Mouse (Mus musculus): ENCODE measurements around the gene Ugt1a1. TPM values are rescaled to one million over a fixed set of nuclear protein-coding genes. Genes with fewer than 3 reads are reported as not detected.
"Not testable (repeated sequence)": the region's sequence is repeated elsewhere in the genome, so short reads cannot be mapped to it uniquely, and the experiment has no call there.

Ugt1a1 gene
- polyA plus RNA-seq, 1 experiment from 2014 or later: not detected

DNA sequence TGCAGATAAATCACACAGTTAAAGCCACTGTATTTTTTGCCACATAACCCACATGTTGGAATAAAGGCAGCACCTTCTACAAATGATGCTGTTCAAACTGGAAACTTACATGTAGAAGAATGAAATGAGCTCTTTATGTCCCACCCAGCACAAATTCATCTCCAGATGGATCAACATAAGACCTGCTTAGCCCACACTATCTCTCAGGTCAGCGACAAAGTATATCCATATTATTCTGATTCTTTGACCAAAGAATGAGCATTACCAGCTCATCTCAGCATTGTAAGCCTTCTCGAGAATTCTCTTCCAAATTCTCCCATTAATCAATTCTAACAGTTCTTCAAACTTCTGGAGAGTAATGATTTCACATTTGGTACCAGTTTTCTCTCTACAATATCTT, 10.5 kb downstream of the Ugt1a1 start:
- Histone ChIP-seq H3K9me3 (peaks cover 30% of the 10 kb centered on the region), H3K4me2 (replicated peaks) (no peak overlapping the region), H3K27ac (replicated peaks) (no peak overlapping the region), H3K9ac (replicated peaks) (no peak overlapping the region), H3K4me3 (no peak overlapping the region), H3K4me1 (no peaks in the 10 kb centered on the region), H3K27me3 (no peaks in the 10 kb centered on the region), H3K36me3 (no peaks in the 10 kb centered on the region)
- 49% methylated on average over 2 of the region's 2 CpGs for WGBS
- no peak for ATAC-seq (ENCODE audit: low FRiP score, low read depth)

DNA sequence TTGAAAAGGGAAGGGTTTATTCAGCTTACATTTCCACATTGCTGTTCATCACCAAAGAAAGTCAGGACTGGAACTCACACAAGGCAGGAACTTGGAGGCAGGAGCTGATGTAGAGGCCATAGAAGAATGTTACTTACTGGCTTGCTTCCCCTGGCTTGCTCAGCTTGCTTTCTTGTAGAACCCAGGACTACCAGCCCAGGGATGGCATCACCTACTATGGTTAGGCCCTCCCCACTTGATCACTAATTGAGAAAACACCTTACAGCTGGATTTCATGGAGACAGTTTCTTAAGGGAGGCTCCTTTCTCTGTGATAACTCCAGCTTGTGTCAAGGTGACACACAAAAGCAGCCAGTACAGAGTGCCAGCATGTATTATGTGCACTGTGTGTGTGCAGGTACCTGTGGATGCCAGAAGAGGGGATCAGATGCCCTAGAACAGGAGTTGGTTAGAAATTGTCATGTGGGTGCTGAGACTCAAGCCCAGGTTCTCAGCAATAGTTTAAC, 11.3 kb downstream of the Ugt1a1 start:
- H3K36me3 ChIP-seq; H3K27ac ChIP-seq (replicated peaks); ATAC-seq (ENCODE audit: low FRiP score, low read depth); H3K9ac ChIP-seq (replicated peaks); H3K4me1 ChIP-seq; H3K4me3 ChIP-seq; H3K4me2 ChIP-seq (replicated peaks); H3K27me3 ChIP-seq: not testable (repeated sequence)
- peaks cover 33% of the 10 kb centered on the region for H3K9me3 ChIP-seq

DNA sequence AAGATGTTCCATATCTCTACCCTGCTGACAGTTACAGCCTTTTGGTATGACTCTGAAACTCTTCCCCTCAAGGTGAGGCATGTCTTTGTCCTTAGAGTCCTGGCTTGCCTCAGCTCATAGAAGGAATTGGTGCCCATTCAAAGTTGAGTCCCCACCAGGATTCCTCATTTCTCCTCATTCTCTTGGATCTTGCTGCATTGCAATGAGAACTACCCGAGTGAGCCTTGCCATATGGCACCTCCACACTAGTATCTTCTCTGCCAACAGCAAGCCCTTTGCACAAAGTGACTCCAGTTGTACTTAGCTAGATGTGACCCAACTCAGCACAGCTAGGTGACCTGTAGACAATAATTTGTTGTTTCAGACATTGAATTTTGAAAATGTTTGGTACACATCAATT, 11.8 kb downstream of the Ugt1a1 start:
- Histone ChIP-seq H3K4me1 (no peaks in the 10 kb centered on the region), H3K9ac (replicated peaks) (no peak overlapping the region), H3K4me2 (replicated peaks) (no peak overlapping the region), H3K27ac (replicated peaks) (no peak overlapping the region), H3K27me3 (no peaks in the 10 kb centered on the region), H3K36me3 (no peaks in the 10 kb centered on the region), H3K9me3 (peaks cover 38% of the 10 kb centered on the region), H3K4me3 (no peak overlapping the region)
- ATAC-seq (ENCODE audit: low FRiP score, low read depth): no peak
- 60% methylated on average over 1 of the region's 1 CpGs for WGBS

DNA sequence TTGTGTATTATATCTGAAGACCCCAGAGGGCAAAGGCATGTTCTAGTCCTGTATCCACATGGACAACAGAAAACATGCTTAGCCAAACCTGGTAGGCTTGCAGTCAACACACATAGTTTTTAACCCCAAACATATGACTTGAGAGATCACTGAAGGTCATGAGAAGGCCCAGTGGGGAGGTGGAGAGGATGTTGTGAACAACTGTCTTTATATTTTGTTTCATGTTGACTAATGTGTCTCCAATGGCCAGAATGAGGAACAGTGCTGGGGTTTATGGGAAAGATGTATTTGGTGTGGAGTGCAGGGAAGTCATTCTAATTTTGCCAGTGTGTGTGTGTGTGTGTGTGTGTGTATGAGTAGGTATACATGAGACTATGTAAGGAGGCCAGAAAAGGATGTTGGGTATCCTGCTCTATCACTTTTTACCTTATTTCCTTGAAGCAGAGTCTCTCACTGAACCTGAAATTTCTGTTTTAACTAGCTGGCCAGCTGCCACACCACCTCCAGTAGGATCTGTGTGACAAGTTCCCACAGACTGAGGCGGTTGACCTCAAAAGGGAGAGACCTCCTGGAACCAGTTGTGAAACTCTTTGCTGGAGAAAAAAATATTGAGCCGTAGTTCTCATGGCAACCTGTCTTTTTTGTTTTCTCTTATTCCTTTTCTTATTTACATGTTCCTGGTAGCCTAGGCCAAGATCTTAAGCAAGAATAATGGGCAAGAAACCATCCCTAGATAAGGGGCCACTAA, 12.4 kb downstream of the Ugt1a1 start:
- H3K4me3 ChIP-seq: no peak overlapping the region

DNA sequence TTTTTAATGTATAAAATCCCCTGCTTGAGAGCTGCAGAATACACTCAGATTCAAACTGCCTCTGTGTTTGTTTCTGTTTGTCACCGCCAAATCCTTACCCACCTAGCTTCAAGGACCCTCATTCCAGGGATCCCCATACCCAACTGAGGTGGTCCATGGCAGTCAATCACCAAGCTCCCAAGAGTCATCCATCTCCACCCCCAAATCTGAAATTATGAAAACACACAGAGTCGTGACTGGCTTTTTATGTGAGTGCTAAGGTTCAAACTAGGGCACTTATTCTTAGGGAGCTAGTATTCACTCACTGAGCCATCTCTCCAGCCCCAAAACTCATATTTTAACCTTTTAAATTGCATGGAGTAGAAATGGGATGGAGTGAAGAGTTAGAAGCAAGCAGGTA, 13.5 kb downstream of the Ugt1a1 start:
- not testable (repeated sequence) for H3K4me2 ChIP-seq (replicated peaks); H3K4me3 ChIP-seq; H3K4me1 ChIP-seq; H3K36me3 ChIP-seq; ATAC-seq (ENCODE audit: low FRiP score, low read depth); H3K9ac ChIP-seq (replicated peaks); H3K27me3 ChIP-seq; H3K27ac ChIP-seq (replicated peaks)
- peaks cover 55% of the 10 kb centered on the region for H3K9me3 ChIP-seq
- WGBS: 38% methylated on average over 2 of the region's 2 CpGs

More for the DNA sequence above, 12.4 kb downstream of the Ugt1a1 start:
- Histone ChIP-seq H3K4me2 (replicated peaks) (no peak overlapping the region), H3K9ac (replicated peaks) (no peak overlapping the region), H3K9me3 (peaks cover 44% of the 10 kb centered on the region), H3K27me3 (no peaks in the 10 kb centered on the region), H3K36me3 (no peaks in the 10 kb centered on the region), H3K4me1 (no peaks in the 10 kb centered on the region), H3K27ac (replicated peaks) (no peak overlapping the region)
- no peak for ATAC-seq (ENCODE audit: low FRiP score, low read depth)
- 68% methylated on average over 2 of the region's 2 CpGs for WGBS

DNA sequence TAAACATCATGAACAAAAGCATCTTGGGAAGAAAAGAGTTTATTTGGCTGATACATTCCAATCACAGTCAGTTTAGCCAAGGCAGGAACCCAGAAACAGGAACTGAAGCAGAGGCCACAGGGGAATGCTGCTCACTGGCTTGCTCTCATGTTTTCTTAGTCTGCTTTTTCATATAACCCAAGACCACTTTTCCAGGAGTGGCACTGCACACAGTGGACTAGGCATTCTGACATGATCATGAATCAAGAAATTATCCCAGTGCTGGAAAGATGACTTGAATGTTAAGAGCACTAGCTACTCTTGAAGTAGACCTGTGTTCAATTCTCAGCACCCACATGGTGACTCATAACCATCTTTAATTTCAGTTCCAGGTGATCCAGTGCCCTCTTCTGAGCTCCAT, 14.0 kb downstream of the Ugt1a1 start:
- no peak overlapping the region for H3K9ac ChIP-seq (replicated peaks)

DNA sequence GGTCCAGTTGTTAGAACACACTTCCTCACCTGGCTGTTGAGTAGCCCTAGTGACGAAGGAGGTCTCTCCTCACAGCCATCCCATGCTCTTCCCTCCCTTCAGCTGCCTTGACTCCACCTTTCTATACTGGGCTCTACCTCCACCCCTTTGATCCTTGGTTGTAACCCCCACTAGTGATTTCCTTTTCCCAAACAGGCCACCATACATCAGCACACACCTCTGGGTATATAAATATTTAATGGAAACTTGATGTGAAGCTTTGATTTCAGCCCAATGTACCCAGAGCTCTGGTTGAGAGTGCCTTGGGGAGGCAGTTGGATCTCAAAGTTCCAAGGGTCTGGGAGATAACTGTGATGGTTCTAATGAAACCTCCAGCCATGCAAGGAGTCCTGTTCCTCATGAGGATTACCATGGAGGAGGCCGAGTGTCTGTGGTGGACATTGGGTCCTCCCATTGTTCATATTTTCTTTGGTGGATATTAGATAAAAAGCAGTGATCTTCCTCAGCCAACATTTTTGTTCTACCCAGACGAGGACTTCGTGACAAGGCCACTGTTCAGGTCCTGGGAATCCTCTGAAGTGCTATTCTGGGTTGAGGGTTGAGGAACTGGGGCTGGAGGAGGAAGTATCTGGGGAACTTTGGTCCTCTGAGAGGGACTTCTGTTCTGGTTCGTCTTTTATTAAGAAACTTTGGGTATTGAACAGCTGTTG, 15.1 kb downstream of the Ugt1a1 start, which contains the start of gene Mroh2a:
Mroh2a (plus strand) TSS at position 317 of the 710 bp plus-strand sequence.
- Histone ChIP-seq H3K9me3 (peaks cover 70% of the 10 kb centered on the region), H3K9ac (replicated peaks) (no peak within 1 kb of the TSS), H3K27me3 (no peaks in the 10 kb centered on the region), H3K4me2 (replicated peaks) (no peak within 1 kb of the TSS), H3K27ac (replicated peaks) (no peak within 1 kb of the TSS), H3K36me3 (no peaks in the 10 kb centered on the region), H3K4me3 (no peak within 1 kb of the TSS), H3K4me1 (no peaks in the 10 kb centered on the region)
- ATAC-seq (ENCODE audit: low FRiP score, low read depth): no peak
- WGBS: 50% methylated on average over 5 of the region's 5 CpGs

More for the DNA sequence above, 14.0 kb downstream of the Ugt1a1 start:
- peaks cover 60% of the 10 kb centered on the region for H3K9me3 ChIP-seq
- no peak overlapping the region for H3K4me2 ChIP-seq (replicated peaks)
- no peaks in the 10 kb centered on the region for H3K36me3 ChIP-seq
- no peaks in the 10 kb centered on the region for H3K4me1 ChIP-seq
- no peak for ATAC-seq (ENCODE audit: low FRiP score, low read depth)
- H3K4me3 ChIP-seq: no peak overlapping the region
- H3K27ac ChIP-seq (replicated peaks): no peak overlapping the region
- no peaks in the 10 kb centered on the region for H3K27me3 ChIP-seq

DNA sequence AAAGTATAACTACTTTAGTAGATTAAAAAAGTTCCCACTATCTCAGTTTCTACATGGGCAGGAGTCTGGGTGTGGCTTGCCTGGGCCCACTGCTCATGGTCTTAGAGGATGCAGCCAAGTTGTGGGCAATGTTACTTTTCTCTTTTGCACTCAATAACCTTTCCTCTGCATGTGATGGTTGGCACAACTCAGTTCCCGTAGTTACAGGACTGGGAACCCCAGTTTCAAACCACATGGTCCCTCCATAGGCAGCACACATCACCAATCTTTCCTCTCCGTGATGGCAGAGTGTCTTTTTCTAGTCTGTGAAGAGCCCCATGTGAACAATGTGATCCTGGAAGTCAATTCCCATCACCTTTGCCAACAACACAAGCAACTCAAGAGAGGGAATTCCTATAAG, 15.7 kb downstream of the Ugt1a1 start:
- Histone ChIP-seq H3K9me3 (peaks cover 72% of the 10 kb centered on the region), H3K27me3 (no peaks in the 10 kb centered on the region), H3K4me1 (no peaks in the 10 kb centered on the region), H3K9ac (replicated peaks) (no peak overlapping the region), H3K27ac (replicated peaks) (no peak overlapping the region), H3K36me3 (no peaks in the 10 kb centered on the region), H3K4me2 (replicated peaks) (no peak overlapping the region), H3K4me3 (no peak overlapping the region)
- no peak for ATAC-seq (ENCODE audit: low FRiP score, low read depth)
- 62% methylated on average over 2 of the region's 2 CpGs for WGBS

DNA sequence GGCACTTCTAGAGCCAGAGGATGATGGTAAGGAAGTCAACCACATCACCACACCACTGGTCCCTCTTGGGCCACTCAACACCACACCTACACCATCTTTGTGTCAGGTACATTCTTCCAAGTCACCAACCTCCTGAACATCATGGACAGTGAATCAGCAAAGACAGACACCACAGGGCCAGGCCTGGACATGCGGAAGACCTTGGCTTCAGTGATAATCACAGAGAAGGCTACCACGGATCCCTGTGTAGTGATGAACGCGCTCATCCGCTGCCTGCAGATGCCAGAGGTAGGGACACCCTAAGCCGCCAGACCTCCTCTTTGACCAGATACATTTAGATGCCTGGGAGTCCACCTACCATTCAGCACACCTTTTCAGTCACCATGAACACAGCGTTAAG, 16.4 kb downstream of the Ugt1a1 start:
- ATAC-seq (ENCODE audit: low FRiP score, low read depth): no peak
- no peaks in the 10 kb centered on the region for H3K27me3 ChIP-seq
- no peaks in the 10 kb centered on the region for H3K36me3 ChIP-seq
- peaks cover 79% of the 10 kb centered on the region for H3K9me3 ChIP-seq
- H3K4me1 ChIP-seq: no peaks in the 10 kb centered on the region
- no peak overlapping the region for H3K4me2 ChIP-seq (replicated peaks)
- H3K9ac ChIP-seq (replicated peaks): no peak overlapping the region
- H3K4me3 ChIP-seq: no peak overlapping the region
- 70% methylated on average over 7 of the region's 7 CpGs for WGBS
- no peak overlapping the region for H3K27ac ChIP-seq (replicated peaks)

DNA sequence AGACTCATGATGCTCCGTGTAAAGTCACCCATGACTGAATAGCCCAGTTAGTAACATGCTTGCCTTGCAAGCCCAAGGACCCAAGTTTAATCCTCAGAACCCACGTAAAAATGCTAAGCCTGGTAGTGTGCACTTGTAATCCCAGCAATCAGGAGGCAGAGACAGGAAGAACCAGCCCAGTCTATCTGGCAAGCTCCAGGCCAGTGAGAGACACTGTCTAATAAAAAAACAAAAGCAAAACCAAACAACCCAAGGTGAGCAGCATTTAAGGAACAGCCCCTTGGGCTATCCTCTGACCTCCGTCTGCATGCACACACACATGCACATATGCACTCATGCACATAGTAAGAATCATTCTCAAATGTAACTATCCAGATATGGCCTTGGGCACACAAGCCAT, 17.8 kb downstream of the Ugt1a1 start:
- Histone ChIP-seq H3K27me3 (no peaks in the 10 kb centered on the region), H3K36me3 (no peaks in the 10 kb centered on the region), H3K9ac (replicated peaks) (no peak overlapping the region), H3K27ac (replicated peaks) (no peak overlapping the region), H3K4me2 (replicated peaks) (no peak overlapping the region), H3K4me1 (no peaks in the 10 kb centered on the region), H3K9me3 (peaks cover 93% of the 10 kb centered on the region), H3K4me3 (no peak overlapping the region)
- WGBS: 78% methylated on average over 3 of the region's 3 CpGs
- ATAC-seq (ENCODE audit: low FRiP score, low read depth): no peak

DNA sequence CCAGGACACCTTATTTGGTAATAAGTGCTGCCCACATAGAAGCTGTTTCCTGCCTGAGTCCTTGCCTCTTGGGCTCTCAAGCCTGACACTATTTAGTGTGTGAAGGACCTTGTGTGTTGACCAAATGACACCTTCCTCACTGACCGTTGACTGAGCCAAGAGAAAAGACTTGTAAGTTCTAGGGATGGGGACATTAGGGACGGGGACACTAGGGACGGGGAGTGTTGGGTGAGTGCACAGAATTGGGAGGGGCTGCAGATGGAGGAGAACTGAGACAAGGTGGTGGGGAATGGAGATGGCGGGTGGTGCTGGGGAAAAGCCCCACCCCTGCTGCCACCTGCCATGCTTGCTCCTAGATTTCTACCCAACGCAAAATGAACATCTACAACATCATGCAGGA, 18.2 kb downstream of the Ugt1a1 start:
- H3K27me3 ChIP-seq: no peaks in the 10 kb centered on the region
- no peak overlapping the region for H3K27ac ChIP-seq (replicated peaks)
- no peaks in the 10 kb centered on the region for H3K4me1 ChIP-seq
- WGBS: 82% methylated on average over 5 of the region's 5 CpGs
- no peak overlapping the region for H3K4me3 ChIP-seq
- no peak overlapping the region for H3K9ac ChIP-seq (replicated peaks)
- ATAC-seq (ENCODE audit: low FRiP score, low read depth): no peak
- H3K36me3 ChIP-seq: no peaks in the 10 kb centered on the region
- no peak overlapping the region for H3K4me2 ChIP-seq (replicated peaks)
- peaks cover 97% of the 10 kb centered on the region for H3K9me3 ChIP-seq

DNA sequence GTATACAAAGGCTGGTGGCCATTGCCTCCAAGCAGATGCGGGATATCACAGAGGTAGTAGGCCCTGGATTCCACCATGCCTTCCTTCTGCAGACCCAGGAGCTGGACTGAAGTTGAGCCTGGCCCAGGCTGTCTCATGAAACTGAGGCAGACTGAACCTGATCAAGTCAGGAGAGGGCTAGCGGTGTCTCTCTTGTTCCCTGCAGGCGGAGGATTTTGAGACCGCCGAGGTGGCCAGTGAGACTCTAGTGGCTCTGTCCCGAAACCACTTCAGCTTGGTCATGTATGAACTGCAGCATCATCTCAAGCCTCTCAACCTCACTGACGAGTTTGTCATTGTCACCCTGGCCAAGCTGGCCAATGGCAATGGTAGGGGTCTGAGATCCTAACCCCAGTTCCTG, 18.7 kb downstream of the Ugt1a1 start:
- H3K9me3 ChIP-seq: peaks cover 100% of the 10 kb centered on the region
- H3K9ac ChIP-seq (replicated peaks): no peak overlapping the region
- no peaks in the 10 kb centered on the region for H3K27me3 ChIP-seq
- no peaks in the 10 kb centered on the region for H3K36me3 ChIP-seq
- H3K4me1 ChIP-seq: no peaks in the 10 kb centered on the region
- no peak for ATAC-seq (ENCODE audit: low FRiP score, low read depth)
- no peak overlapping the region for H3K4me2 ChIP-seq (replicated peaks)
- H3K4me3 ChIP-seq: no peak overlapping the region
- H3K27ac ChIP-seq (replicated peaks): no peak overlapping the region
- 72% methylated on average over 7 of the region's 7 CpGs for WGBS
